Mouse (Mus musculus) lung, adult 2 months (tissue): ENCODE results near the gene Rarb.

Source experiments
- CTCF ChIP-seq: fragments of 200-500 bp; IDR thresholded peaks from 2 replicates; pipeline ENCODE4 v1.5.1; 2011; ENCODE audit warnings: mild to moderate bottlenecking, low read length, control low read depth; ENCODE audit not compliant: insufficient read depth
- POLR2A ChIP-seq: fragments of 200-500 bp; IDR thresholded peaks from 2 replicates; pipeline ENCODE4 v1.6.1; 2011; ENCODE audit warnings: low read depth, mild to moderate bottlenecking, control low read depth, low read length, borderline replicate concordance; ENCODE audit errors: extremely low read depth

DNA sequence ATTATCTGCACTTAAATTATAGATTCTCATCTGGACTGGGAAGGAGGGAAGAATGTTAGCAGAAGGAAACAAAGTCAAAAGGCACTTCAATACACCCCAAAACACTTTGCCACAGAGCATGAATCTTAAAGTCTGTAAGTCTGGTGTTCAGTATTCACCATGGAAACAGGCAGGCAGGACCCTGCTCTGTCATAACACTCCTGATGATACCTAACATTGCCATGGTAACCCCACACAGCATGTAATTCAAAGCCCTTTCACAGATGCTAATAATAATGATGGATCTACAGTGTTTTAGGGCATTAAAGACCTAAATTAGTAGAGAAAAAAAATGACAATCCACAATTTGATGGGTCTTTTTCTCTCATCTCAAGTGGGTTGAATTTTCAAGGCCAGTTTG lies 301.0 kb downstream of the Rarb start:
- TF ChIP-seq CTCF (no peak), POLR2A (no peak)
